Mouse (Mus musculus) heart, adult 2 months (tissue): ENCODE results near the gene Gstm6. TPM values are rescaled to one million over a fixed set of nuclear protein-coding genes. Genes with fewer than 3 reads are reported as not detected.
"Not testable (repeated sequence)": the region's sequence is repeated elsewhere in the genome, so short reads cannot be mapped to it uniquely, and the experiment has no call there.

ENCODE experiments used
- DNase-seq, 2 experiments: peaks; one replicate each; pipeline ENCODE4 v3.0.0; 2021
- H3K27ac ChIP-seq: fragments of 200-600 bp; 2 replicates; pipeline ENCODE4 v1.8.1; 2022
- H3K27me3 ChIP-seq: fragments of 200-500 bp; 2 replicates; pipeline ENCODE4 v1.6.1; 2012; ENCODE audit warnings: mild to moderate bottlenecking, low read length, inconsistent platforms, mixed read lengths; ENCODE audit not compliant: control insufficient read depth, insufficient read depth
- H3K36me3 ChIP-seq: fragments of 200-500 bp; 2 replicates; pipeline ENCODE4 v1.6.1; 2012; ENCODE audit warnings: low read length, inconsistent platforms; ENCODE audit not compliant: control insufficient read depth, insufficient read depth
- H3K4me1 ChIP-seq: fragments of 200-500 bp; 2 replicates; pipeline ENCODE4 v1.6.1; 2011; ENCODE audit warnings: low read length; ENCODE audit not compliant: control insufficient read depth, insufficient read depth
- H3K4me3 ChIP-seq: fragments of 200-600 bp; 2 replicates; pipeline ENCODE4 v1.8.1; 2022
- H3K79me2 ChIP-seq: fragments of 200-500 bp; replicated peaks from 2 replicates; pipeline ENCODE4 v1.6.1; 2012; ENCODE audit warnings: mild to moderate bottlenecking, inconsistent platforms, low read length, moderate library complexity, mixed read lengths; ENCODE audit not compliant: control insufficient read depth, insufficient read depth
- H3K9ac ChIP-seq: fragments of 200-500 bp; 2 replicates; pipeline ENCODE4 v1.6.1; 2012; ENCODE audit warnings: low read depth, mild to moderate bottlenecking, control low read depth, inconsistent platforms, low read length, mixed read lengths
- CTCF ChIP-seq: fragments of 200-600 bp; IDR thresholded peaks from 2 replicates; pipeline ENCODE4 v1.8.1; 2022; ENCODE audit warnings: antibody characterized with exemption, mild to moderate bottlenecking, moderate library complexity
- EP300 ChIP-seq: fragments of 200-500 bp; IDR thresholded peaks from 2 replicates; pipeline ENCODE4 v1.6.1; 2011; ENCODE audit warnings: low read depth, low read length, control low read depth; ENCODE audit not compliant: insufficient read depth
- POLR2A ChIP-seq: fragments of 200-500 bp; IDR thresholded peaks from 2 replicates; pipeline ENCODE4 v1.6.1; 2011; ENCODE audit warnings: mild to moderate bottlenecking, low read depth, low read length, control low read depth; ENCODE audit not compliant: insufficient read depth
- WGBS: fragments of 180-500 bp; shearing (Covaris S2); methylation state at CpG from one replicate; pipeline ENCODE4 v1.1.7; 2018; 5-methylcytosine and 5-hydroxymethylcytosine counted together
- intact Hi-C: fragments of 180-260 bp; cut with DNase I; formaldehyde crosslinking; loops from one replicate; pipeline ENCODE4 v1.15.1; 2025
- polyA plus RNA-seq: library from polyadenylated mRNA; depleted of rRNA; stranded (reverse); fragments of >200 nt; gene quantifications from 2 replicates; pipeline ENCODE4 v1.2.3, GENCODE M21; 2012
- total RNA-seq, 2 experiments: library from RNA; stranded (reverse); gene quantifications; 2 replicates each; pipeline ENCODE4 v1.2.3; 2021

The Gstm6 gene
- total and polyA plus RNA-seq, 3 experiments: 3.0 to 4.6 (median 3.7) TPM

DNA sequence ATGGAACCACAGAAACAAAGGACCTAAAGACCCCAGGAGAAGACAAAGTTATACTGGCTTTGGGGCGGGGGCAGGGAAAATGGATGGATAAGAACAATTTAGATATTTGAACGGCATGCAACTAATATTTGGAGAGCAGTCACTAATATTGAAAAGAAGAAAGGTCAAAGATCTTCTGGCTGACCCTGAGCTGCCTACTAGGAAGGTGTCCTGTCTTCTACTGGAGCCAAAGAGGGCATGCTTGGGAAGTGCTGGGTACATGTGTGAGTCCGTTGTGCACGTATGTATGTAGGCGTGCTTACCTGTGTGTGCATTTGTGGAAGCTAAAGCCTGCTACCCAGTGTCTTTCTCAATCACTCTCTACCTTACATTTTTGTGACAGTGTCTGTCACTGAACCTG, 23.1 kb upstream of the Gstm6 start:
- Histone ChIP-seq H3K27me3 (no peaks in the 10 kb centered on the region), H3K9ac (no peak overlapping the region), H3K36me3 (no peaks in the 10 kb centered on the region), H3K79me2 (no peaks in the 10 kb centered on the region), H3K4me3 (no peak overlapping the region), H3K4me1 (peaks cover 3% of the 10 kb centered on the region), H3K27ac (no peak overlapping the region)
- intact Hi-C loops: no loop called here
- no peak for TF ChIP-seq EP300
- no peak for TF ChIP-seq CTCF
- 96% methylated on average over 5 of the region's 5 CpGs for WGBS
- DNase-seq: no peak

- Histone ChIP-seq H3K27ac (no peak overlapping the region), H3K9ac (no peak overlapping the region), H3K4me1 (peaks cover 3% of the 10 kb centered on the region), H3K36me3 (no peaks in the 10 kb centered on the region), H3K79me2 (no peaks in the 10 kb centered on the region), H3K27me3 (no peaks in the 10 kb centered on the region), H3K4me3 (no peak overlapping the region)
- no peak for DNase-seq
- WGBS: 42% methylated on average over 1 of the region's 1 CpGs
- intact Hi-C loops: loop anchor here (2.0 kb wide), 1 partner anchor 17 kb away; no protein-coding TSS in a partner anchor
- TF ChIP-seq CTCF (no peak), EP300 (no peak), POLR2A (no peak)
These were observed 22.0 kb upstream of the Gstm6 start for GRCm38 (mm10) chr3:107965592-107965991.

- Histone ChIP-seq H3K36me3 (no peaks in the 10 kb centered on the region), H3K4me1 (peaks cover 3% of the 10 kb centered on the region), H3K27ac (no peak overlapping the region; the same call in 1 of the 2 replicates), H3K4me3 (no peak overlapping the region), H3K79me2 (no peaks in the 10 kb centered on the region), H3K27me3 (no peaks in the 10 kb centered on the region), H3K9ac (no peak overlapping the region)
- intact Hi-C loops: loop anchor here (2.0 kb wide), 1 partner anchor 18 kb away; no protein-coding TSS in a partner anchor
- WGBS: 64% methylated on average over 5 of the region's 5 CpGs
- no peak for DNase-seq
- TF ChIP-seq EP300: no peak
- TF ChIP-seq POLR2A: no peak
- TF ChIP-seq CTCF: no peak
These were observed 21.2 kb upstream of the Gstm6 start for GRCm38 (mm10) chr3:107964656-107965308.

DNA sequence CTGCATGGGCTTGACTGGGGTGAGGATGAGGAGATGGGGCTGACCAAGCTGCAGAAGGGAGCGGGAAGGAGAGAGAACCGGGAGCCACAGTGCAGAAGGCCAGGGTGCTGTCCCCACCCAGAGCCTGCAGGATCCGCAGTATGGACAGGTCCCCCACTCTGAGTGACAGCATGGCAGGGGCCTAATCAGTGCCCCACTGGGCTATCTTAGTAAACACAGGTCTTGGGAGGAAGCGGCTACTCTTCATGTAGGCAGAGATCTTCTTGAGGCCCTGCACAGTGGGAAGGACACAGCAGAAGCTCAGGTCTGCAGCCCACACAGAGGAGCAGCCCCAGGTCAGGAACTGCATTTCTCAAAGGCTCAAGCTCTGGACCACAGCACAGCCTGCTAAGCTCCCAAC, 20.5 kb upstream of the Gstm6 start:
- no peak overlapping the region for H3K9ac ChIP-seq
- no peak overlapping the region; the same call in 1 of the 2 replicates for H3K27ac ChIP-seq
- H3K27me3 ChIP-seq: no peaks in the 10 kb centered on the region
- no peaks in the 10 kb centered on the region for H3K79me2 ChIP-seq
- no peaks in the 10 kb centered on the region for H3K36me3 ChIP-seq
- peaks cover 3% of the 10 kb centered on the region for H3K4me1 ChIP-seq
- intact Hi-C loops: loop anchor here (2.0 kb wide), 1 partner anchor 19 kb away; no protein-coding TSS in a partner anchor
- H3K4me3 ChIP-seq: no peak overlapping the region
- TF ChIP-seq CTCF: no peak
- no peak for TF ChIP-seq POLR2A
- TF ChIP-seq EP300: no peak
- DNase-seq: no peak
- WGBS: 97% methylated on average over 4 of the region's 4 CpGs

DNA sequence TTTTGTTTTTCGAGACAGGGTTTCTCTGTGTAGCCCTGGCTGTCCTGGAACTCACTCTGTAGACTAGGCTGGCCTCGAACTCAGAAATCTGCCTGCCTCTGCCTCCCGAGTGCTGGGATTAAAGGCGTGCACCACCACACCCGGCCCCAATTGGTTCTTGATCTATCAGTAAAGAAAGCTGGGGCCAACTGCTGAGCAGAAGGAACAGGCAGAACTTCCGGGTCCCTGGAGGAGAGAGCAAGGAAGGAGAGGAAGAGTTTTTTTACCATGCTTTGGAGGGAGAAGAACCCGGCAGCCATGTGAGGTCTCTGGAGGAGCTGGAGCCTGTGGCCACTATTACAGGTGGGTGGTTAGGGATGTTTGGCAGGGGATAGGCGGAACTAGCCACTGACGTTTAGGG, 11.7 kb upstream of the Gstm6 start:
- DNase-seq, H3K4me3 ChIP-seq, H3K9ac ChIP-seq, H3K79me2 ChIP-seq, H3K4me1 ChIP-seq, intact Hi-C loops, H3K27me3 ChIP-seq, H3K27ac ChIP-seq, H3K36me3 ChIP-seq: not testable (repeated sequence)
- WGBS: 85% methylated on average over 9 of the region's 9 CpGs

DNA sequence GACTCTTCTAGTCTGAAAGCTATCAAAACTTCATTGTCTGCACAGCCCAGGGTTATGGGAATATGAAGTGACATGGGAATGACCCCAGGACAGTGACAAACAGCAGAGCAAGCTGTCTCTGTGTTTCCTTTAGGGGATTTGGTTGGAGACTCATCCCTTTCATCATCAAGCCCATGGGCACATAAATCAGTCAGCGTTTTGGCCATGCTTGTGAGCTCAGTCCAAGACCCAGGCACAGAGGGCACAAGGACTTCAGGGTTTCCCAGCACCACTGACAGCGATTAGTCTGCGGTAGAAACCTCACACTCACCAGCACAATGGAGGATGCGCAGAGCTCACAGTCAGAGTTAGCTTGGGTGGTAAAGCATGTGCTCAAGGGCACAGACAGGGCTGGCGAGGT, 10.4 kb upstream of the Gstm6 start:
- Histone ChIP-seq H3K27me3 (no peaks in the 10 kb centered on the region), H3K36me3 (no peaks in the 10 kb centered on the region), H3K9ac (no peak overlapping the region), H3K27ac (no peak overlapping the region), H3K4me3 (no peak overlapping the region), H3K79me2 (no peaks in the 10 kb centered on the region), H3K4me1 (peaks cover 3% of the 10 kb centered on the region)
- intact Hi-C loops: loop anchor here (1.0 to 5.0 kb wide), 3 partner anchors 64 to 193 kb away; partner anchors contain the start of gene Gnai3
- DNase-seq: no peak
- 80% methylated on average over 5 of the region's 5 CpGs for WGBS
- TF ChIP-seq POLR2A (no peak), EP300 (no peak), CTCF (no peak)
